Mouse (Mus musculus): Measurements from ENCODE around the gene Fdx1.

Gene Fdx1

GRCm38 (mm10) chr9:51961190-51961909 lies 2.0 kb downstream of the Fdx1 start:
- DNase-seq, result no peak

- no peak for DNase-seq
Measured at GRCm38 (mm10) chr9:51960331-51960730, 3.0 kb downstream of the Fdx1 start.

GRCm38 (mm10) chr9:51958981-51959380 lies 4.4 kb downstream of the Fdx1 start:
- DNase-seq, result no peak

- no peak for DNase-seq
Measured at GRCm38 (mm10) chr9:51957025-51957424, 6.3 kb downstream of the Fdx1 start.

- no peak for DNase-seq
Measured at GRCm38 (mm10) chr9:51956484-51956883, 6.9 kb downstream of the Fdx1 start.

GRCm38 (mm10) chr9:51951337-51951736 lies 12.0 kb downstream of the Fdx1 start:
- DNase-seq, result peak; percentile 60

- no peak for DNase-seq
Measured at GRCm38 (mm10) chr9:51950667-51951066, 12.7 kb downstream of the Fdx1 start.

GRCm38 (mm10) chr9:51950225-51950624 lies 13.1 kb downstream of the Fdx1 start:
- no peak for DNase-seq

GRCm38 (mm10) chr9:51943934-51944333 lies 19.4 kb downstream of the Fdx1 start:
- no peak for DNase-seq

GRCm38 (mm10) chr9:51934641-51935040 lies 28.7 kb downstream of the Fdx1 start:
- DNase-seq, result no peak

- peak; percentile 55 for DNase-seq
Measured at GRCm38 (mm10) chr9:51931997-51932396, 31.4 kb downstream of the Fdx1 start.

GRCm38 (mm10) chr9:51931054-51931690 lies 32.2 kb downstream of the Fdx1 start:
- peak; percentile 18 for DNase-seq

- no peak for DNase-seq
Measured at GRCm38 (mm10) chr9:51929972-51930371, 33.4 kb downstream of the Fdx1 start.

GRCm38 (mm10) chr9:51928659-51929058 lies 34.7 kb downstream of the Fdx1 start:
- DNase-seq, result no peak

GRCm38 (mm10) chr9:51928116-51928515 lies 35.2 kb downstream of the Fdx1 start:
- peak; percentile 50 for DNase-seq

- DNase-seq, result no peak
Measured at GRCm38 (mm10) chr9:51927680-51928079, 35.7 kb downstream of the Fdx1 start.

GRCm38 (mm10) chr9:51926629-51927028 lies 36.7 kb downstream of the Fdx1 start:
- no peak for DNase-seq

- no peak for DNase-seq
Measured at GRCm38 (mm10) chr9:51924551-51925081, 38.7 kb downstream of the Fdx1 start.

- DNase-seq, result no peak
Measured at GRCm38 (mm10) chr9:51922756-51923155, 40.6 kb downstream of the Fdx1 start.

GRCm38 (mm10) chr9:51915580-51915979 lies 47.8 kb downstream of the Fdx1 start:
- no peak for DNase-seq

- DNase-seq, result no peak
Measured at GRCm38 (mm10) chr9:51914481-51915120, 48.8 kb downstream of the Fdx1 start.

GRCm38 (mm10) chr9:51908838-51909237 lies 54.5 kb downstream of the Fdx1 start:
- DNase-seq, result peak; percentile 78

- DNase-seq, result no peak
Measured at GRCm38 (mm10) chr9:51908255-51908654, 55.1 kb downstream of the Fdx1 start.

GRCm38 (mm10) chr9:51906938-51907337 lies 56.4 kb downstream of the Fdx1 start:
- DNase-seq, result no peak

All from lung, postnatal 10 days (tissue).